Mouse (Mus musculus): ENCODE data around the gene Ap1m1.

Gene Ap1m1

DNA sequence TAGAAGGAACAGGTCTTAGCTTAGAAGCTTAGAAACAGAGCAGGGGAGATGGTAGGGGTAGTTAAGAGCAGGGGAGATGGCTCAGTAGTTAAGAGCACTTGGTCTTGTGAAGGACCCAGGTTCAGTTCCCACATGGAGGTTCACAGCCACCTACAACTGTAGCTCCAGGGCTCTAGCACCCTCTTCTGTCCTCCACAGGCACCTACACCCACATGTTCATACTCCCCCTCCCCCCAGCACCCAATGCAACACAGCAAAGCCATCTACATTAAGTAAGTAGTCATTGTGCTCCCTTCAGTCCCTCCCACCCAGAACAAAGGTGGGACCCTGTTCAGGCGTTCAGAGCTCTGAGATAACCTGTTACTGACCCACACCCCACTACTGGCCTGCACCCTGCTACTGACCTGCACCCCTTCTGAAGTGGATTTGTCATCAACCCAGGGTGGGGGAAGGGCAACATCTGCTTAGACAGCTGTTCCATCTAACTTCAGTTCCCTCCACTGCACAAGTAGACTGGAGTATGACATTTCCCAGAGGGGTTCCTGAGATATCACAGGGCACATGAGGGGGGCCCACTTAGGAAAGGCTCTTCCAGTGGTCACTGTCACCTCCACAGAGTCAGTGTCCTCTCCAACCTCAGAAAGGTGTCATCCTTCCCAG, 33.4 kb downstream of the Ap1m1 start:
- in situ Hi-C loops (cut with MboI; ENCODE audit: low pct_unique_long_range_greater_than_20kb in 1 of 2, low sequenced_read_pairs in 2 of 2, unreplicated experiment in 1 of 2) = no loop called here

DNA sequence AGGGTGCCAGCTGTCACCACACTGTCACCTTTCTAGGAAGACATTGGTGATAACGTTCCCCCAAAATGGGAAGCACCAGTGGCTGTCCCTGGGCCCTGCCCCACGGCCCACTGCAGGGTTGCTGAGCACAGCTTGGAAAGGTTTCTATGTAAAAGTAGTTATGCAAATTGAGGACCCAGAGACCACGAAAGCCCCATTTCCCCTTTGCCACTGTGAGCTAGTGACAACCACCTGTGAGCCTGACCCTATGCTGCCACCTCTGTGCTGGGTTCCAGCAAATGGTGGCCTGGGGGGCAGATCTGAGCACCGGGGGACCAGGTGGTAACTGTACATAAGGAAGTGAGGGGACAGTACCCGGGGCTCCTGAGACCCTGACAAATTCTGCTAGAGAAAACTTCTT, 34.0 kb downstream of the Ap1m1 start:
- in situ Hi-C loops (cut with MboI; ENCODE audit: low pct_unique_long_range_greater_than_20kb in 1 of 2, low sequenced_read_pairs in 2 of 2, unreplicated experiment in 1 of 2) = no loop called here

GRCm38 (mm10) chr8:72277244-72277643, 37.4 kb downstream of the Ap1m1 start:
- in situ Hi-C loops (cut with MboI; ENCODE audit: low pct_unique_long_range_greater_than_20kb in 1 of 2, low sequenced_read_pairs in 2 of 2, unreplicated experiment in 1 of 2) = loop anchor here (5.0 kb wide), 2 partner anchors 60 to 90 kb away; no protein-coding TSS in a partner anchor

DNA sequence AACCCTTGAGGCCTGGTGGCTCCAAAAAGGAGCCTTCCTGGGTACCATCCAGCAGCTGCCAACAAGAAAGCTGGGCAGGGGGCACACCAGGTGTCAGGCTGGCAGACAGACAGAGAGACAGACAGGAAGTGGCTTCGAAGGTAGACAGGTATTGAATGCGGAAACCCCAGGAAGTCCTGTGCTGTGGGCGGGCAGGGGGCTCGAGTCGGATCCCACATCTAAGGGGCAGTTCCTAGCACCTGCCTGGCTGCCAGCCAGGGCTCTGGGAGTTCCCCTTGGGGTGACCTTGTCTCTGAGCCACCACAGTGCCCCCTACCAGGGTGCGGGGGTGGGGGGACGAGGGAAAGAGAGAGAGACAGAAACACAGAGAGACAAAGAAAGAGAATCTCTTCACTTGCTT, 39.3 kb downstream of the Ap1m1 start:
- in situ Hi-C loops (cut with MboI; ENCODE audit: low pct_unique_long_range_greater_than_20kb in 1 of 2, low sequenced_read_pairs in 2 of 2, unreplicated experiment in 1 of 2) = loop anchor here (5.0 kb wide), 2 partner anchors 58 to 88 kb away; no protein-coding TSS in a partner anchor

GRCm38 (mm10) chr8:72281634-72282033, 41.8 kb downstream of the Ap1m1 start:
- in situ Hi-C loops (cut with MboI; ENCODE audit: low pct_unique_long_range_greater_than_20kb in 1 of 2, low sequenced_read_pairs in 2 of 2, unreplicated experiment in 1 of 2) = no loop called here

DNA sequence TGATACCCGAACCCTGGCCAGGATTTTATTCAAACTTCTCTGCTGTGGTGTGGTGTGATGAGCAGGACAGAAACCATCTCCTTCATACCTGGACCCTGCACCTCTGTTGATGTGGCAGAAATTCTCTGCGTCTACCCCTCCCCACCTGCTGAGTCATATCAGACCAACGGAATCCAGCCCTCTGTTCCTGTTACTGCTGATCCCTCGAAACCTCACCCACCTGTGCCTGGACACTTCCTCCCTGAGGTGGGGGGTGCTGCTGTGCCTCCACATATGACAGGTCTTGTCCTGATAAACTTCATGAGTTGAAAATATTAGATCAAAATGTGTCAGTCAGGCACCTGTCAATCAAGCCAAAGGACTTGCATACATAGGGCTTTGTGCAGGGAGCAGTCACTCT, 45.5 kb downstream of the Ap1m1 start:
- in situ Hi-C loops (cut with MboI; ENCODE audit: low pct_unique_long_range_greater_than_20kb in 1 of 2, low sequenced_read_pairs in 2 of 2, unreplicated experiment in 1 of 2) = no loop called here

- in situ Hi-C loops (cut with MboI; ENCODE audit: low pct_unique_long_range_greater_than_20kb in 1 of 2, low sequenced_read_pairs in 2 of 2, unreplicated experiment in 1 of 2) = no loop called here
Measured at GRCm38 (mm10) chr8:72289051-72289450, 49.2 kb downstream of the Ap1m1 start.

GRCm38 (mm10) chr8:72291104-72291503, 51.3 kb downstream of the Ap1m1 start:
- in situ Hi-C loops (cut with MboI; ENCODE audit: low pct_unique_long_range_greater_than_20kb in 1 of 2, low sequenced_read_pairs in 2 of 2, unreplicated experiment in 1 of 2) = no loop called here

- in situ Hi-C loops (cut with MboI; ENCODE audit: low pct_unique_long_range_greater_than_20kb in 1 of 2, low sequenced_read_pairs in 2 of 2, unreplicated experiment in 1 of 2) = no loop called here
Measured at GRCm38 (mm10) chr8:72293309-72293708, 53.5 kb downstream of the Ap1m1 start.

DNA sequence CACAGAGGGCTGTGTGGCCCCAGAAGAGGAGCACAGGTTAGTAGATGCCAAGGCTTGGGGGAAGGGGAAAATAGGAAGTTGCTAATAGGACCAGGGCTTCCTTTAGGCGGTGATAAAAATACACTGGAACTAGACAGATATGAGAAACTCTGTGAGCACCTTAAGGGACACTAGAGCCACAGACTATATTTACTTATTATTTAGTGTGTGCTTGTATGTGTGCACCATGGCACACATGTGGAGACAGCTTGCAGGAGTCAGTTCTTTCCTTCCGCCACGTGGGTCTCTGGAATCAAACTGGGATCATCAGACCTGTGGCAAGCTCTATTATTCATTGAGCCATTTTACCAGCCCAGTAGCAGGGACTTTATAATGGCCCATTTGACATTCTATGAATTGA, 55.3 kb downstream of the Ap1m1 start:
- in situ Hi-C loops (cut with MboI; ENCODE audit: low pct_unique_long_range_greater_than_20kb in 1 of 2, low sequenced_read_pairs in 2 of 2, unreplicated experiment in 1 of 2) = no loop called here

GRCm38 (mm10) chr8:72295679-72296078, 55.9 kb downstream of the Ap1m1 start:
- in situ Hi-C loops (cut with MboI; ENCODE audit: low pct_unique_long_range_greater_than_20kb in 1 of 2, low sequenced_read_pairs in 2 of 2, unreplicated experiment in 1 of 2) = no loop called here

GRCm38 (mm10) chr8:72296561-72296960, 56.7 kb downstream of the Ap1m1 start:
- in situ Hi-C loops (cut with MboI; ENCODE audit: low pct_unique_long_range_greater_than_20kb in 1 of 2, low sequenced_read_pairs in 2 of 2, unreplicated experiment in 1 of 2) = no loop called here

GRCm38 (mm10) chr8:72298928-72299327, 59.1 kb downstream of the Ap1m1 start:
- in situ Hi-C loops (cut with MboI; ENCODE audit: low pct_unique_long_range_greater_than_20kb in 1 of 2, low sequenced_read_pairs in 2 of 2, unreplicated experiment in 1 of 2) = no loop called here

- in situ Hi-C loops (cut with MboI; ENCODE audit: low pct_unique_long_range_greater_than_20kb in 1 of 2, low sequenced_read_pairs in 2 of 2, unreplicated experiment in 1 of 2) = no loop called here
Measured at GRCm38 (mm10) chr8:72300654-72301400, 61.0 kb downstream of the Ap1m1 start.

DNA sequence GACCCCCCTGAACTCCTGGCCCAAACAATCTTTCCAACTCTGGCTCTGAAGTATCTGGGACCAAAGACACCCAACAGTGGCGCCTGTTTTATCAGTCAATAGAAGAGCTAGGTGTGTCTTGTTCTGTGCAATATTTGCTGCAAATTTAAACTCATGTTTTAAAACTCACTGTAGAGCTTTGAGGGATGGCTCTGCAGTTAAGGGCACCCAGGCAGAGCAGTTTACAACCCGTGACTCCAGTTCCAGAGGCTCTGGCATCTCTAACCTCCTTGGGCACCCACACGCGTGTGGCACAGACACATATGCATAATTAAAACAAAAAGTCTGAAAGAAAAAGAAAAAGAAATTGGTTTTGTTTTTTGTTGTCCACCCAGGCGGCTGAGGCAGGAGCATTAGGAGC, 61.7 kb downstream of the Ap1m1 start:
- in situ Hi-C loops (cut with MboI; ENCODE audit: low pct_unique_long_range_greater_than_20kb in 1 of 2, low sequenced_read_pairs in 2 of 2, unreplicated experiment in 1 of 2) = no loop called here

DNA sequence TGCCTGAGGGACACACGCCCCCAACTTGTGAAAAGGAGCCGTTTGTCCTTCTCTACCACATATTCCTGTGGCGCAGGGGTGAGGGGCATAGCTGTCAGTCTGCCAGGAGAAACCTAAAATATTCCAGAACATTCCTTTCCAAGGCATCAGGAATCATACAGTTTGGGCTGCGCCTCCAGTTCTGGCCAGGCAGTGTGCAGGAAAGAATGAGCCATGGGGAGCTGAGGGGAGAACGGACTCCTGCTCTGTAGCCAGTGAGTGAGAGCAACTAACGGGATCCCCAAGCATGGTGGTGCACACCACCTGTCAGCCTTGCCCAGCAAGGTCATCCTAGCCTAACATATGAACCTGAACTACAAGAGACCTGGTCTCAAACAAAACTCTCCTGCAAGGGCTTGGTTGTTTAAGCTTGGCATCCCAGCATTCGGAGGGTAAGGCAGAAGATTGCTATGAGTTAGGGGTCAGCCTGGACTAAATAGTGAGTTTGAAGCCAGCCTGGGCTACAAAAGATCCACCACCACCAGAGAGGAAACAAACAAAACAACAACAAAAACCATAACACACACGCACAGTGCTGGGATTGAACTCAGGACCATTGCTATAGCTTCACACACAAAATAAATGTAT, 63.3 kb downstream of the Ap1m1 start:
- in situ Hi-C loops (cut with MboI; ENCODE audit: low pct_unique_long_range_greater_than_20kb in 1 of 2, low sequenced_read_pairs in 2 of 2, unreplicated experiment in 1 of 2) = no loop called here

DNA sequence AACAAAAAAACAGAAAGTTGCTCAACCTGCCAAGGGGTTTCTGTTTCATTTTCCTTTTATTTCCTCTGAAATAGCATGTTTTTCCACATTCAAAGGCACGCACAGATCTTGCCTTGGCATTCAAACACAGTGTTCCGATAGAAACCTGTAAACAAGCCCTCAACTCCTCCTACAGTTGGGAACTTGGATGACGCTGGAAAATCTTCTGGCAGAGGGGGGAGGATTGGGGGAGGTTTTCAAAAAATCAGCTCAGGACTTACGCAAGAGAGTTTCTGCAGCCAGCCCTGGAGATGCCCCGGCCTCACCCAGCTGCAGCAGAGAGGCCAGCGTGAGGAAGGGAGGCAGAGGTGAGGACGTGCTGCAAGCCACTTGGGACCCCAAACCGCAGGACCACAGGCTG, 63.8 kb downstream of the Ap1m1 start:
- in situ Hi-C loops (cut with MboI; ENCODE audit: low pct_unique_long_range_greater_than_20kb in 1 of 2, low sequenced_read_pairs in 2 of 2, unreplicated experiment in 1 of 2) = no loop called here

- in situ Hi-C loops (cut with MboI; ENCODE audit: low pct_unique_long_range_greater_than_20kb in 1 of 2, low sequenced_read_pairs in 2 of 2, unreplicated experiment in 1 of 2) = no loop called here
Measured at GRCm38 (mm10) chr8:72305210-72305905, 65.5 kb downstream of the Ap1m1 start, which contains the start of gene Gm10282. Gene Gm10282, minus strand, starts transcription at chr8:72305260.

DNA sequence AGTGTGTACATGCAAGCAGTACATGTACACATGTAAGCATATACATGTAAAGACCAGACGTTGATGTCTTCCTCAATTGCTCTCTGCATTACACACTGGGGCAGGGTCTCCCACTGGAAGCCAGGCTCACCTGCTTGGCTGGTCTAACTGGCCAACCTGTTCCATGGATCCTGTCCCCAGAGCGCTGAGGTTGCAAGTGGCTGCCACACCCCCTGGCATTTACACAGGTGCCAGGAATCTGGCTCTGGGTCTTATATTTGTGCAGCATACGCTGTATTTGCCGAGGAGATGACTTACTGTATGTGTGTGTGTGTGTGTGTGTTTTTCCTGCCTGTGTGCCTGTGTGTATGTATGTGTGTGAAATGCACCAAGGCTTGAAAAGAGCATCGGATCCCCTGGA, 67.1 kb downstream of the Ap1m1 start:
- in situ Hi-C loops (cut with MboI; ENCODE audit: low pct_unique_long_range_greater_than_20kb in 1 of 2, low sequenced_read_pairs in 2 of 2, unreplicated experiment in 1 of 2) = no loop called here
